ENCODE assay signal across 8 mouse cellular contexts in the genomic region with DNA sequence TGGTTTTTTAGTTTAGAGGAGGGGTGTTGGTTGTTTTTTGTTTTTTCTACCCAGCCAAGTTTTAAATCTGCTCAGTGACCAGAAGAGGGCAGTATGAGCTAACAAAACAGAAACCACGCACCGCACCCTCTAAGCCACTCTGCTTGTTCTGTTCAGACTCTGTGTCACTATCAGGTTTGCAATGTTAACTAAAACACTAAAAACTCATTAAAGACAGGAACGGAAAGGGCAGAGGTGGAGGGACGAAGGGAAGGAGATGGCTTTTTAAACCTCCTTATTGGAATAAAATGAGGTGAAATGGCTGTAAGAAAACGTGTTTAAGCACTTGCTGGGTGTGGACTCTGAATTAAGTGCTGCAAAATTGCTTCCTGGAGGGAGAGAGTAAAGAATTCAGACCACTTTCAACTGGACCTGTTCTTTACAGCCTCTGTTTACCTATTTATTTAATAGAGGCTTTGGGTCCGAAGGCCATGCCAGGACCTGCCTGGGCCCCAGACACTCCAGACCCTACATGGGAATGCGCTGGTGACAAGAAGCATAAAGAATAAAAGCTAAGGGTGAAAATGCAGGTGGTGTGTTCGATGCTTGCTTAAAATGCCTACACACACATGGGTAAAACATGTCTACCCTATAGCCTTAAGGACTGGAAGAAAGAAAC.
A peak's percentile ranks its signal among the peaks of the same experiment; 100 is the strongest.
DNase-seq lines count a peak whose midpoint lies in the region; ATAC-seq and TF ChIP-seq lines count a peak whose summit lies in the region.

No protein-coding gene starts in this region.

- TF ChIP-seq POLR2A in lung, adult 2 months (IDR thresholded peaks at IDR 0.05; ENCODE audit: borderline replicate concordance, extremely low read depth, low read depth, low read length) = no peak

- peaks cover 2% of the 10 kb centered on the region; the same call in 1 of the 2 replicates for H3K4me1 ChIP-seq in lung, adult 2 months (ENCODE audit: control insufficient read depth, insufficient read depth, low read length)

- WGBS in lung, adult 2 months = 31% methylated on average over 8 of the region's 8 CpGs

- H3K4me3 ChIP-seq in lung, adult 2 months (replicated peaks; ENCODE audit: extremely low read depth, low read depth, low read length) = no peak overlapping the region

- peak; percentile 61 for TF ChIP-seq CTCF in lung, adult 2 months (IDR thresholded peaks at IDR 0.05; ENCODE audit: insufficient read depth, low read length)

- DNase-seq in CD8-positive naive resting alpha-beta T cell, adult 2 months (ENCODE audit: low read depth in 2 of 2, low spot score in 2 of 2) = peak; percentile 47 to 64
- DNase-seq in WW6 (ENCODE audit: low read depth, low spot score) = peak; percentile 40
- peak; percentile 21 to 28 for DNase-seq in cerebellum, postnatal 4 days (ENCODE audit: low spot score in 2 of 2)
- DNase-seq in kidney, postnatal 10 days = peak; percentile 56
- DNase-seq in lung, adult 2 months = peak; percentile 13

- peak; percentile 76 for ATAC-seq in granulocyte monocyte progenitor cell, adult 5-6 weeks (replicated peaks; ENCODE audit: poor library complexity, severe bottlenecking)
- ATAC-seq in neutrophil, adult 5-6 weeks (ENCODE audit: extremely low read depth, insufficient number of reproducible peaks, low FRiP score, poor library complexity, severe bottlenecking) = peak; percentile 75
- ATAC-seq in erythroblast, adult 5-6 weeks (replicated peaks; ENCODE audit: low FRiP score, poor library complexity, severe bottlenecking) = no peak
